Mouse (Mus musculus) liver, embryonic 14.5 days (tissue): ENCODE measurements at regions not wholly inside any gene's neighbourhood (a gene's known extent, or its start where the extent isn't known, plus 50 kb on each side); places are given as distances from the start of the nearest gene placed in this dataset.

Source experiments
- ATAC-seq: fragments of 200-750 bp; cut with Nextera tagmentation; 2 replicates; pipeline ENCODE4 v1.8.0; 2017; ENCODE audit warnings: moderate number of reproducible peaks, mild to moderate bottlenecking, moderate library complexity; ENCODE audit not compliant: insufficient read depth
- DNase-seq, 3 experiments: peaks; one replicate each; pipeline ENCODE4 v3.0.0-alpha.2; 2012 to 2013; ENCODE audit warnings: low read depth in 3 of 3, low spot score in 3 of 3
- H3K27ac ChIP-seq: fragments of 300-500 bp; sonication (generic); 2 replicates; pipeline ENCODE4 v1.5.1; 2014; ENCODE audit warnings: moderate library complexity, mild to moderate bottlenecking, control low read depth, inconsistent platforms
- H3K27me3 ChIP-seq: fragments of 300-500 bp; sonication (generic); 2 replicates; pipeline ENCODE4 v1.6.1; 2014; ENCODE audit warnings: mild to moderate bottlenecking, low read length, moderate library complexity; ENCODE audit not compliant: control insufficient read depth, insufficient read depth
- H3K36me3 ChIP-seq: fragments of 300-500 bp; sonication (generic); replicated peaks from 2 replicates; pipeline ENCODE4 v1.6.1; 2014; ENCODE audit warnings: low read depth; ENCODE audit not compliant: control insufficient read depth, insufficient read depth
- H3K4me1 ChIP-seq, 2 experiments: fragments of 200-500 bp in 1 of 2; fragments of 300-500 bp in 1 of 2; sonication (generic) in 1 of 2; replicated peaks; 2 replicates each; pipeline ENCODE4 v1.6.1; 2012 to 2014; ENCODE audit warnings: antibody characterized with exemption in 1 of 2, inconsistent platforms in 1 of 2, low read length in 1 of 2; ENCODE audit not compliant: control insufficient read depth in 2 of 2, insufficient read depth in 2 of 2
- H3K4me2 ChIP-seq: fragments of 300-500 bp; sonication (generic); 2 replicates; pipeline ENCODE4 v1.6.1; 2014; ENCODE audit warnings: low read depth, mild to moderate bottlenecking, control low read depth, moderate library complexity
- H3K4me3 ChIP-seq, 2 experiments: fragments of 200-500 bp in 1 of 2; fragments of 300-500 bp in 1 of 2; sonication (generic) in 1 of 2; 2 replicates each; pipeline ENCODE4 v1.5.1; 2012 to 2014; ENCODE audit warnings: low read depth in 2 of 2, low read length in 2 of 2, mild to moderate bottlenecking in 2 of 2, control low read depth in 1 of 2, inconsistent platforms in 1 of 2, moderate library complexity in 1 of 2; ENCODE audit not compliant: insufficient read depth in 1 of 2
- H3K9ac ChIP-seq: fragments of 300-500 bp; sonication (generic); replicated peaks from 2 replicates; pipeline ENCODE4 v1.6.1; 2014; ENCODE audit warnings: mild to moderate bottlenecking, control low read depth, moderate library complexity
- H3K9me3 ChIP-seq: fragments of 300-500 bp; sonication (generic); 2 replicates; pipeline ENCODE4 v1.6.1; 2016; ENCODE audit warnings: low read length, mixed read lengths; ENCODE audit not compliant: control insufficient read depth
- CTCF ChIP-seq: IDR thresholded peaks from 2 replicates; pipeline ENCODE4 v1.5.1; 2016; ENCODE audit warnings: antibody characterized with exemption, low read depth, control low read depth
- EP300 ChIP-seq: IDR thresholded peaks from 2 replicates; pipeline ENCODE4 v1.6.1; 2016; ENCODE audit warnings: antibody characterized with exemption, low read depth
- WGBS: fragments of 180-500 bp; shearing (Covaris S2); extraction: QIAGEN DNeasy Blood & Tissue Kit; methylation state at CpG from one replicate; pipeline ENCODE4 v1.1.7; 2014; ENCODE audit not compliant: insufficient replicate concordance; 5-methylcytosine and 5-hydroxymethylcytosine counted together

DNA sequence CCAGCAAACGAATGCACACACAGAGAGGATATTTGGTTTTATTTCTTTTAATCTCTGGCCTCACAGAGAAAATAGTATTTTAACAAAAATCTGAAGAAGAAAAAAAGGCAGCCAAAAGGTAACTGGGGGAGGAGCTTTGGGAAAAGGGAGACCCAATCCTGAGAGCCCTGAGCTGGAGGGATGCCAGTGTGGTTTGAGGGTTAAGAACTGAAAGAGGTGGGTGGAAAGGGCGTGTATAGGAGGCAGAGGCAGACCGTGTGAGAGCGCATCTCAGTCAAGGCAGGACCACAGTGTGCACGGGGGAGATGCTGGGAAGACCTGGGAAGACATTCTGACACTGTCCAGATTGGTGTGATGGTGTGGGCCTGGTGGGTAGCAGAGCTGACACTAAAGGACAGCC, 138.4 kb upstream of the Ccdc54 start:
- no peaks in the 10 kb centered on the region for H3K9me3 ChIP-seq
- no peak overlapping the region for H3K9ac ChIP-seq
- no peak overlapping the region for H3K27ac ChIP-seq
- no peaks in the 10 kb centered on the region for H3K36me3 ChIP-seq
- H3K4me3 ChIP-seq, result no peak overlapping the region
- 51% methylated on average over 5 of the region's 5 CpGs for WGBS
- H3K4me2 ChIP-seq, result no peak overlapping the region
- peaks cover 4% of the 10 kb centered on the region; the same call in 1 of the 2 replicates for H3K27me3 ChIP-seq
- ATAC-seq (no peak), DNase-seq (no peak)
- peaks cover 0 to 2% of the 10 kb centered on the region in 2 experiments; a peak in 3 of 4 replicates for H3K4me1 ChIP-seq
- TF ChIP-seq CTCF (no peak), EP300 (no peak)

DNA sequence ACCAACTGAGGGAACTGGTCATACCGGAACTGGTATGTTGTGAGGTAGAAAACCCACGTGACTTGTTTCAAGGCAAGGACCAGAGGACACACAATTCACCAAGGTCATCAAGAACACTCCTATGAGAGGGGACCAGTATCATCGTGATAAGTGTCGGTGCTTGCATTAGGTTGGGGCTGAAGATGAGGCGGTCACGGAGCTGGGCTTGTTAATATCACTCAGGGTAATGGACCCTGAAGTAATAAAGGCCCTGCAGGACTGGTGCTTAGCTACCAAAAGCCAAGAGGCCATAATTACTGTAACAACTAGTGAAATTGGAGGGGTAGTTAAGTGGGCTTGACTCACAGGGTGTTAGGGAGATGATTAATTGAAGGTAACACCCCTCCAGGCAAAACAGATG, 132.2 kb upstream of the Ccdc54 start:
- ATAC-seq (no peak), DNase-seq (no peak)
- no peak overlapping the region for H3K4me3 ChIP-seq
- no peaks in the 10 kb centered on the region for H3K4me1 ChIP-seq
- H3K4me2 ChIP-seq, result no peak overlapping the region
- H3K9ac ChIP-seq, result no peak overlapping the region
- no peaks in the 10 kb centered on the region for H3K9me3 ChIP-seq
- no peak overlapping the region for H3K27ac ChIP-seq
- 62% methylated on average over 6 of the region's 6 CpGs for WGBS
- TF ChIP-seq CTCF (no peak), EP300 (no peak)
- no peaks in the 10 kb centered on the region for H3K27me3 ChIP-seq
- H3K36me3 ChIP-seq, result no peaks in the 10 kb centered on the region

DNA sequence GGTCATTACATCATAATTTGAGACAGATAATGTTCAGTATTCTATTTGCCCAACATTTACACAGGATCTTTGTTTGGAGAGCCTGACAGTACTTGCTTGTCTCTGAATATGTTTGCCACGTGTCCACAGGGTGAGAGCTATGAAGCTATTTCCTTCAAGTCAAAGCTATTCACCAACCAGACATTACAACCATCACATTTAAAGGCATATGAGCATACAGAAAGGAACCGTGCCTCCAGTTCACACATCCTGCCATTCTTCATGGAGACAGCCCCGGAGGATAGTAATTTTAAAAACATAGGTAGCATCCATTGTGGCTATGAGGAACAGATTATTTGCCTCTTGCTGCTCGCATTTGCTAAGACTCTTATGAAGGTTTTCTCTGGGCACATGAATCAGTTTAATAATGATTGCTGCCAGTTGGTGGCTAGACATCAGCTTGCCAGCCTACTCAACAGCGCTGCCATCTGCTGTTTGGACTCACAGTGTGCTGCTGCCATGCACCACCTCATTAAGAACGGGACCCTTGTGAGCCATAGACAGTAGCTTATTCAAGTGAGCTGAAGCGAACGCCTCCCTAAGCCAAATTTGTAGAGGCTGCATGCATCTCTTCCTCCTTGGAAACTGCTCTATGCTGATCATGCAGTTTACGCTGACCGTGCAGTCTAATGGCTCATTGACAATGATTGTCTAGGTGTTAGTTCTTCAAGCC, 126.5 kb upstream of the Ccdc54 start:
- Histone ChIP-seq H3K4me2 (no peak overlapping the region), H3K36me3 (no peaks in the 10 kb centered on the region), H3K27ac (no peak overlapping the region), H3K4me3 (no peak overlapping the region), H3K27me3 (no peaks in the 10 kb centered on the region), H3K4me1 (no peaks in the 10 kb centered on the region), H3K9me3 (no peaks in the 10 kb centered on the region), H3K9ac (no peak overlapping the region)
- 57% methylated on average over 10 of the region's 10 CpGs for WGBS
- TF ChIP-seq CTCF (peak; percentile 31; the same call in 1 of the 2 replicates), EP300 (no peak)
- no peak for DNase-seq
- no peak for ATAC-seq

DNA sequence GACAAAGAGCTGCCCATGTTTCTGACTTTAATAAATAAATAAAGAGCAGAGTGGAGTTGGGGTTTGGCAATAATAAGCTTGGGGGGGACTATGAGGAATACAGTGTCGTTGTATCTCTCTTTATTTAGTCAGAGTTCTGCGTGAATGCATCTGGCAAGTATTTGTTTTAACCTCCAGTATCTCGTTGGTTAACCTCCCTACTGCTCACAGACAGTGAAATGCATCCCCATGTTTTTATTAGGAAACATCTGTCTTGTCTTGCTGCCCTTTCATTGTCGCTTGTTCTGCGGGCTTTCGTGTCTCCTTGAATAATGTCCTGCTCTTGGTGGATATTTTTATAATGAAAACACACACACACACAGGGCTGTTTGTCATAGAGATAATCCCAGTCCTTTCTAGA, 118.8 kb upstream of the Ccdc54 start:
- Histone ChIP-seq H3K27ac (no peak overlapping the region), H3K9ac (no peak overlapping the region), H3K4me2 (no peak overlapping the region), H3K4me3 (no peak overlapping the region), H3K27me3 (no peaks in the 10 kb centered on the region), H3K9me3 (no peaks in the 10 kb centered on the region), H3K4me1 (no peaks in the 10 kb centered on the region), H3K36me3 (no peaks in the 10 kb centered on the region)
- ATAC-seq, result no peak
- DNase-seq, result no peak
- 57% methylated on average over 6 of the region's 6 CpGs for WGBS
- no peak for TF ChIP-seq EP300
- TF ChIP-seq CTCF, result no peak

DNA sequence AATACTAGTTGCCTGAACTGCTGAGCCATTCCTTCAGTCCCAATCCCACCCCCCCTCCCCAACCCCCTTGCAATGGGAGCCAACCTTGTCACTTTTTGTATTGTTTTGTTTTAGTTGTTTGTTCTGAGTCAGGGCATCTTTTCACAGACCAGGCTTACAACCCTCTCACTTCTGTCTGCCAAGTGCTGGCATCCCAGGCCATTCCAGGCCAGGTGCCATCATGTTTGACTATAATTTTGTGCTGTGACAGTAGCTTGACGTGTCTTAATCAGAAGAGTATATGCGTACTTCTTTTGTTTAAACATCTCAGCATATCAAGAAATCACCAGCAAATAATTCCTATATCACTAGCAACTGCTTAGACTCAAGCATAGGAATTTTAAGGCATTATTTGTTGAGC, 117.0 kb upstream of the Ccdc54 start:
- Histone ChIP-seq H3K9me3 (no peaks in the 10 kb centered on the region), H3K36me3 (no peaks in the 10 kb centered on the region), H3K27ac (no peak overlapping the region), H3K4me2 (no peak overlapping the region), H3K4me3 (no peak overlapping the region), H3K27me3 (no peaks in the 10 kb centered on the region), H3K4me1 (no peaks in the 10 kb centered on the region), H3K9ac (no peak overlapping the region)
- 86% methylated on average over 2 of the region's 2 CpGs for WGBS
- DNase-seq (no peak), ATAC-seq (no peak)
- TF ChIP-seq CTCF (no peak), EP300 (no peak)
